Mouse (Mus musculus): ENCODE measurements around the gene Kmt2c.

The Kmt2c gene

DNA sequence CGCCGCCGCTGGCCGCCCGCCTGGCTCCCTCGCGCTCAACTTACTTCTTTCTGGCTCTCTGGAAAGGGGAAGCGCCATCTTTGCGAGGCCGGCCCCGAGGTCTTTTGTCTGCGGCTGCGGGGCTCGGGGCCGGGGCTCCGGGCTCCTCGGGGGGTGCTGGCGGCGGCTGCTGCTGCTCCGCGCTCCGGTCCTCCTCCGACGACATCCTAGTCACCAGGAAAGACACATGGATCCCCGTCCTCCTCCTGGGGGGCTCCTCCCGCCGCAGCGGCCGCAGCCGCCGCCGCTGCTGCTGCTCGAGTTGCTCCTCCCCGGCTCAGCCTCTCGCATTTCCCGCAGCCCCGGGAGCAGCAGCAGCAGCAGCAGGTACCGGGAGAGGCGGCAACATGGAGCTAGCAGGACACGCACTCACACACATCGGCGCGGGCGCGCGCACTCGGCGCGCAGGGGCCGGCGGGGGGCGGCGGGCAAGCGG lies at the start of gene Kmt2c:
Kmt2c (minus strand) TSS at position 438 of the 475 bp plus-strand sequence.
- peak; percentile 32 to 68 for DNase-seq (ENCODE audit: low spot score in 2 of 2)

DNA sequence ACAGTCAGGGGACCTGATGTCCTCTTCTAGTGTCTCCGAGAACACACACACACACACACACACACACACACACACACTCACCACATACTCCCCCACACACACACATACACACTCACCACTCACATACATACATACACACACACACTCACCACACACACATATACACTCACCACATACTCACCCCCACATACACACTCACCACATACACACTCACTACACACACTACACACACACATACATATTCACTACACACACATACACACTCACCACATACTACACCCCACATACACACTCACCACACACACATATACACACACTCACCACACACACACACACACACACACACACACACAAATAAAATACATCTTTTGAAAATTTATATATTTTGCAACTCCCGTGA lies 48.3 kb upstream of the Kmt2c start:
- DNase-seq (ENCODE audit: low spot score in 2 of 2): no peak

DNA sequence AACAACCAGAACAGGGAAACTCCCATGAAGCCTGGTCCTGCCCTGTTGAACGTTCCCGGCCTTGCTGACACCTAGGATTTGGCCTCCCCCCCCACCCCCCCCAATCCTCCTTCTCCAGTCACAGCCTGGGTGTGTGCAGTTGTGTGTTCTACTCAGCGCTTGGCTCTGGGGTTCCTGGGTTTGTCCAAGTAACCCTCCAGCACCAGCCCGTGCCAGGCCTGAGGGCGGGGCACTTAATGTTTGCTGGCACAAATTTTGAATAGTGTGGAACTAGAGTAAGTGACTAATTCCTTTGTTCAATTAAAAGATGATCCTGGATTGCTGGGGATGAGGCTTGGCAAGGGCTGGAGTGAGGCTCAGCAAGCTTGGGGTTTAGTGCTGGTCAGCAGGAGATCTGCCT lies 46.0 kb upstream of the Kmt2c start:
- DNase-seq (ENCODE audit: low spot score in 2 of 2): no peak

DNA sequence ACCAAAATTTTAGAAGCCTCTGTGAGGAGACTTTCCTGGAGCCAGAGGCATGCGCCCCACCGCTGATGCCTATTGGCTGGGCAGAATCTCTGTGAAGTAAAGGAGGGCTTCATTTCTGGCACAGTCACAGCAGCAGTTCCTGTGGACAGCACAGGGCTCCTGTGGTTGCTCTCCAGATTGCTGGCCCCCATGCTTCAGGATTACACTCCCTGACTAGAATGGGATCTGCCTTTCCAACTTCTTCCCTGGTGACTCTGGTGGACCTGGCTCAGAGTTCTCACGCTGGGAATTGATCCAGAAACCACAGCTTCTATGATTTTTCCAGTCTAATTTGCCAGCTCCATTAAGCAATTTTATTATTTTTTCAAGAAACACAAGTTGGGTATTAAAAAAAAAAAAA lies 45.5 kb upstream of the Kmt2c start:
- DNase-seq (ENCODE audit: low spot score in 2 of 2): no peak

DNA sequence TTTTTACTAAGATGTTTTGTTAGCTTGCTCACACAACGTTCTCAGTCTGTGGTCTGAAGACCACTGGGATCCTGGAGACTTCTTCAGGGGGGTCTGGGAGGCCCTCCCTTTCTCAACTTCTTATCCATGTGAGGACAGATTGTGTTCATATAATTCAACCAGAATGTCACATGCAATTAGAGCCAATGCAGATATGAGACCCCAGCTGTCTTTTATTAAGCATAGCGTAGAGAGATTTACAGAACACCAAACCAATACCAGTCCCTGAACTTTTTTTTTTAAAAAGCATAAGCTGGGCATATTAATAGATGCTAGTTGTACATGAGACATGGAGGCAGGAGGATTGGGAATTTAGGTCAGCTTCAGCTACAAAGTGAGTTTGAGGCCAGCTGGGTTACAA lies 43.1 kb upstream of the Kmt2c start:
- no peak for DNase-seq (ENCODE audit: low spot score in 2 of 2)

DNA sequence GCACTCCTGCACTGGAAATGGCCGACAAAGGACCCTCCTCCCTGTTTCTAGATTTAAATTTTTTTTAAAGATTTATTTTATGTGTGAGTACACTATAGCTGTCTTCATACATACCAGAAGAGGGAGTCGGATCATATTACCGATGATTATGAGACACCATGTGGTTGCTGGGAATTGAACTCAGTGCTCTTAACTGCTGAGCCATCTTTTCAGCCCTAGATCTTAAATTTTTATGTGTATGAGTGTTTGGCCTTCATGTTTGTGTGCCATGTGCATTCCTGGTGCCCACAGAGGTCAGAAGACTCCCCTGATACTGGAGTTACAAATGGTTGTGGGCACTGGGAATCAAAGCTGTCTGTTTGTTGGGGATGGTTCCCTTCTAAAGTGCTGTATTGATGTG lies 42.3 kb upstream of the Kmt2c start:
- no peak for DNase-seq (ENCODE audit: low spot score in 2 of 2)

DNA sequence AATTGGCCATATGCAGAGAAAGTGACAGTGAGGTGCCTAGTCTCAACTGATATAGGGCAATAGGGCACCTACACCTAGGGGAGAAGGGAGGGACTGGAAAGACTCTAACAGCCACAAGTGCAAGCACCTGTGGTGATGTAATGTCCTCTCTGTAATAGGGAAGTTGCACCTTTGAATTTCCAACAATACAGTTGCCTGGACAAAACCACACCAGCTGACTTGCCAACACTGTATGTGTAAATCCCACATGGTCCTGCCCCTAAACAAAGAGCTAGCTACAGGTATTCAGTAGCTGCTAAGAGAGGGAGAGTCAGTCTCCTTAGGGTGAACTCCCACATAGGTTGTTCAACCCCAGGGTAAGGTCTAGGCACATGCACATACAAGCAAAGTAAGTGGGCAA lies 41.8 kb upstream of the Kmt2c start:
- DNase-seq (ENCODE audit: low spot score in 2 of 2): no peak

DNA sequence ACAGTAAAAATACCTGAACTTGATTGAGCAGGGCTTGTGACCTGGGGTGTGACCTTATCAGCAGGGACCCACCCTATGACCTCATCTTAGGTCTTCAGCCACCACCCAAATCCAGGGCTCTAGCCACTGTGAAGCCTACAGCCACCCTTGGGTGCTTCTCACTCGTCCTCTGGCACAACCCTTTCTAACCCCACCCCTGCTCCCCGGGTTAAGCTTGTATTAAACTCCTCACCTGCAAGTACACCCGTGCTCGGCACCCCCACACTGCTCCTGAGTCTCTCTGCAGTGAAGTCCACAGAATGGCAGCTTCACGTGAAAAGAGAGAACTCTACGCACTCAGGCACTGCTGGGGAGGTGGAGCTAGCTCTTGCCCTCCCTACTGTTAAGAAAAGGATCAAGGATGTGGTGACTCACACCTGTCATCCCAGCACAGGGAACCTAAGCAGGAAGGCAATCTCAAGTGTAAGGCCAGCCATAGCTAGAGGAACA lies 38.4 kb upstream of the Kmt2c start:
- DNase-seq (ENCODE audit: low spot score in 2 of 2): no peak

DNA sequence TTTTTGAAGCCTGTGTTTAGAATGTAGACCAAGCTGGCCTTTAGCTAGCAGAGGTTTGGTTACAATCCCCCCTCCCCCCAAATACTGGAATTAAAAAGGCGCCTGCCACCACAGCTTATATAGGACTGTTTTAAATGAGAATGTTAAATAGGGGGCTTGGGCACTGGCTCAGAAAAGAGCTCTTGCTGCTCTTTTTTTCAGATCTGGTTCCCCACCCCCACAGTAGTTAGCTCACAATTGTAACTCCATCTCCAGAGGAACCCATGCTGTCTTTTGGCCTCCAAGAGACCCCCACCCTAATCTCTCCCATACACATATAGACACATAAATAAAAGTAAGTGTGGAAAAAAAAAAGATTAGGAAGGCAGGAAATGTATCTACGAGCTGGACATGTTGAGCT lies 37.9 kb upstream of the Kmt2c start:
- DNase-seq (ENCODE audit: low spot score in 2 of 2): no peak

DNA sequence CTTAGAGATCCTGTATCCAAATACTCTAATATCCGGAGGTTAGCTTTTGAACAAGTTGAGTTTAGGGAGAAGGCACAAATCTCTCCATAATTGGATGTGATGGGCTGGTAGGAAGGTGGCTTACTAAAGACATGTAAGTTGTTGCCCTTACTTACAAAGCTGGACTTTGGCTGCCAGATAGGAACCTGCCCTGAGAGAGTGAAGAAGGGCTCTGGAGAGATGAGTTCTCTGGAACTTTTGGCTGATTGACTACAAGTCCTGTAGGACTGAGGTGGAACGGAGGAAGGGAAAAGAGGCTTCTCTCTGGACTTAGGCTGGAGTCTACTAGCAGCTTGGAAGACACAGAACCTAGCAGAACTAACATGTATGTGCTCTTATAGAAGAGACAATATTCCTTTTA lies 37.0 kb upstream of the Kmt2c start:
- no peak for DNase-seq (ENCODE audit: low spot score in 2 of 2)

DNA sequence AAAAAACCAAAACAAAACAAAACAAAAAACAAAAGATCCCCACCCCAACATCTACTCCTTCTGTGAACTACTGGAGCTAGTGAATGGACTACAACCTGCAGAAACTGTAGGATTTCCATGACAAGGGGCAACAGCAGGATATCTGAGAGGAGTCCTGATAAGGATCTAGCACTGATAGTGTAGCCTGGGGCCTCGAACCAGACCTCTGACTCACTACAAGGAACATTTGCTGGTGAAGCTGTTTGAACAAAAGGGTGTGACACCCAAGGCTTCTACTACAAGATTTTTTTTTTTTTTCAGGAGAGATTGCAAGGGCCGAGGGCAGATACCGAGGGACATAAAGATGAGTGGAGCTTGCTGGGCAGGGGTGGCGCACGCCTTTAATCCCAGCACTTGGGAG lies 34.7 kb upstream of the Kmt2c start:
- no peak for DNase-seq (ENCODE audit: low spot score in 2 of 2)

DNA sequence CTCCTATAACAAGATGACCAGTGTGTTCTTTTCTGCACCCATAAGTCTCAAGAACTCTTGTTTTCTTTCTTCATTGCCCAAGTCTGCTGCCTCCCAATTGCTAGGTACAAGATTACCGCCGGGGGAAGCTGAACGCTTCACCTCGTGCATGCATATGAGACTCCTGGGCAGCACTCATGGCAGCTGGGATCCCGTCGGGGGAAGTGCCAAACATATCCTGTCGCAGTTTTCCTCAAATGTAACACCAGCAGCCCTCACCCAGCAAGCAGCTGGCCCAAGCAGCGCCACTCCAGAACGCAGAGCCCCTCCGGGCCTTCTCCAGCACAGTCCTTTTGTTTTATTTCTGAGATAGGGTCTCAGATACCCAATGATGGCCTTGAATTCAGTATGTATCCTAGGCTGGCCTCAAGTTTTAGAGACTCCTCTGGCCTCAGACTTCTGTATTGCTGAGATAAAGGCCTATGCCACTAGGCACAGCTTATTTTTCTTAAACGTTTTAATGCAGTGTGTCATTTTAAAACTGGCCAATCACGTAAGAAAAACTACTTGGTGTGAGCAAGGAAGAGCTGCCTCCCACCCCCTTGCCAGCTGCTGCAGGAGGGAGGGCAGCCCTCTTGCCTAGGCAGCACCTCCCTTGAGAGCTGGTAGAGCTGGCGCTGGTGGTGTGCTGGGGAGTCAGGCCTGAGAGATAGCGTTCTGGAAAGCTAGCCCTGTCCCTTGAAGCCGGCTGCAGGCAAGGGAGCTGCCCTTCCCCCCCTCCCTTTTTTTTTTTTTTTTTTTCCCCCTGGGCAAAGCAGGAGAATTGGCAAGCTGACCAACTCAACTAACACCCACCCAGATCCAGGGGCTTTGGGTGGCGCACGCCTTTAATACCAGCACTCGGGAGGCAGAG lies 33.9 kb upstream of the Kmt2c start:
- DNase-seq (ENCODE audit: low spot score in 2 of 2): peak in 1 of 2 experiments; percentile 7

DNA sequence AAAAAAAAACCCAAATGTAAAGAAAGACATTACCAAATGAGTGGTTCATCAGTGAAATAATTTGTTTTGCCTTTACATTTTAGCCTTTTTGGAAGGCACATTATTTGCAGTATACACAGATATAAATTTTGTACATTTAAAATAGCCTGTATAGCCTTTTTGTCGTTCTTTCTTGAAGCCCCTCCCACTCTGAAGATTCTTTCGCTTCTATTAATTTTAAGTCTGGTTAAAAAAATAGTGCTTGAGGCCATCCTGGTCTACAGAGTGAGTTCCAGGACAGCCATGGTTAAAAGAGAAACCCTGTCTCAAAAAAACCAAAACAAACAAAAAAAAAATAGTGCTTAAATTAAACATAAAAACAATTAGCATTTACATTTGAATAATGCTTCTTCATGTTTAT lies 32.0 kb upstream of the Kmt2c start:
- no peak for DNase-seq (ENCODE audit: low spot score in 2 of 2)

DNA sequence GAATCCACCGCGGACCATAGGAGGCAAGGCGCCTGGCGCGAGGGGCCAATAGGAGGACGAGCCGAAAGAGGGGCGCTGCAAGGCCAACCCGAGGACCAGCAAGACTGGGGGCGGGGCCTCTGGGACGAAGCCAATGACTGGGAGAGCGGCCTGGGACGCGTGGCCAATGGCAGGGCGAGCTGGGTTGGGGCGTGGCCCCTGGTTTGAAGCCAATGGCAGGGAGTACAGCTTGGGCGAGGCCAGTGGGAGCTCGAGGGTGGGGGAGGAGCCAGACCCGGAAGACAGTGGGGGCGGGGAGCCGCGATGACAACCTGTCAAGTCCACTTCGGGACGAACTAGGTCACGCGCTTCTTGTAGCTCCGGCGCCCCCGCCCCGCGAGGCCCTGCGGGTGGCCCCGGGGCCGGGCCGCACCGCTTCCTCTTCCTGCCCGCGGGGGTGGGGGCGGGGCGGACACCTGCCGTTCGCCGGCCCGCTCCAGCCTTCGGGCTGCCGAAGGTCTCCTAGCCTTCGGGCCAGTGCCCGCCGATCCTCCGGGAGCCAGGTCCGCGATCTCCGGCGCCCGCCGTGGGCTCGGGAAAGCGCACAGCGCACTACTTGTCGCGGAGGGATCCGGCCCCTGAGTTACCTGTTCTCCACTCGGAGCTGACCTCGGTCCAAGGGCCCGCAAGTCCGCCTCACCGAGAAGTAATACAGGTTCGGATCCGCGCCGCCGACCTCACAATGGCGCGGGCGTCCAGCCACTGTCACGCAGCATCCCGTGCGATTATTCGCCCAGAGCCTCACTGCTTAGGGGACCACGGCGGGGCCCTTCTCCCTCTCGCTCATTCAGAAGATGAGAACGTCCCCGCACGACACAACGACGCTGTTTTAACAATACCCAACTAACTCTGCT lies 31.2 kb upstream of the Kmt2c start:
- peak; percentile 97 to 99 for DNase-seq (ENCODE audit: low spot score in 2 of 2)

DNA sequence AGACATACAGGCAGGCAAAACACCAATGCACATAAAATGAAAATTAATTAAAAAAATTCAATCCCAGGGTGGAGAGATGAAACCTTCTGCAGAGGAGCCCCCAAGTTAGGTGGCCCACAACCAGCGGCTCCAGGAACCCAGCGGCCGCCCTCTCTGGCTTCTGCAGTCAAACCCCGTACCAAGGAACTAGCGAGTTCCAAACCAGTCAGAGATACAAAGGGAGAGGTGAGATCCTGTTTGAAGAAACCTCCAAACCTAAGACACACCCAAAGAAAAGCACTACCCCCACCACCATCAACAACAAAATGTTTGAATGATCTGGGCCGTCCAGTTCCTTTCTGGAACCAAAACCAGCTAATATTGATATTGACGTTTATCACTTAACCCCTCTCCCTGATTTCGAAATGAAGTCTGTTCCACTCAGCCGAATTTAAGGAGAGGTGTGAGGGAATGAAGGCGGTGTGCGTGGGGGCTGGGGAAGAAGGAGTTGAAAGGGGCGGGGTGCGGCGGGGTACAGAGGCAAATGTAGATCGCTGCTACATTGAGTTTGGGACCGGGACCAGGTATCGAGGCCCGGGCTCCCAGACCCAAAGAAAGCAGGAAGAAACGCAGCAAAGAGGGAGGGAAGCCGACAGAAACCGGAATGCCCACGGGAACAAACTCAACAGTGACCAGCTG lies 30.4 kb upstream of the Kmt2c start:
- DNase-seq (ENCODE audit: low spot score in 2 of 2): peak in 1 of 2 experiments; percentile 7

DNA sequence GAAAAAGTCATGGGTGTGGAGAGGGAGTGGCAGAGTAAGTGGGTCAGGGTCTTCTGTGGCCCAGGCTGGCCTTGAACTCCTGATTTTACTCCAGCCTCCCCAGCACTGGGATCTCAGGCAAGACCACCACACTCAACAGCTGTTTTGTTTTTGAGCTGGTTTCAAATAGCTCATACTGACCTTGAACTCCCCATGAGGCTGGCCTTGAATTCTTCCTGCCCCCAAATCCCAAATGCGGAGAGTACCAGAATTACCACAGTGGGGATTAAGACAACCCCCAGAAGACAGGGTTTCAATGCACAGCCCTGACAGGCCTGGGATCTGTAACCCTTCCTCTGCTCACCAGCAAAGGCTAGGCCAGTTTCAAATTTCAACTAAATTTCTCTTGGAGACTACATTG lies 29.4 kb upstream of the Kmt2c start:
- no peak for DNase-seq (ENCODE audit: low spot score in 2 of 2)

DNA sequence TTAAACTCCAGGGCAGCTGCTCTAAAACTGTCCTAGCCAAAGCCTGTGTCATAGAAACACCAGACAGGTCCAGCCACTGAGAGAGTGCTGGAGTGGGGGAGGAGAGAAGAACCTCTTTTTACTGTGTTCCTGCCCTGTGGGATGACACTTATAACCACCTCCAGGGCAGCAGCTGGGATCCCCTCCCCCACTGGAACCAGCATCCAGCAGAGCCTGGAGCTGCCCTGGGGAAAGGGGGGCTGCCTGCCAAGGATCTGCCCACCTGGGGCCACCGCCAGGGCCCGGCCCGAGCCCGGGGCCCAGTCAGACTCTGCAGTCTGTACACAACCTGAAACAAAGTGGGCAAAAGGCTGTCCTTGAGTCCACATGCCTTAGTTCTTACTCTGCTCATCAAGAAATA lies 28.3 kb upstream of the Kmt2c start:
- no peak for DNase-seq (ENCODE audit: low spot score in 2 of 2)

DNA sequence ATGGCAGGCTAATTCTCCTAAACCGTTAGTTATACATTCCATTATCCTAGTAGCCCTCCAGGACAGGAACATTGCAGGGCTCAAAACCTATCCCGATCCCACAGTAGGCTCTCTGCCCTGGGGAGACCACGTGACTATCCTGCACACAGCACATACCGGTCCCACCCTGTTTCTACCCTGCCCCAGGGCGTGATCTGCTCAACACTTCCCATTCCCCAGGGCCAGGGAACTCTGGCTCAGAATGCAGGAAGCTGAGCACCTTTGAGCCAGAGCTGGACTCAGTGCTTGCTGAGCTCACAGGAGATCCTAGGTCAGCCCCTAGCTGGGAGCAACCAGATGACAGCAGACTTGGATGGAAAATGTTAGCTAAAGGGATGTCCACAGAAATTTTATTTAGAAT lies 27.5 kb upstream of the Kmt2c start:
- DNase-seq (ENCODE audit: low spot score in 2 of 2): no peak

DNA sequence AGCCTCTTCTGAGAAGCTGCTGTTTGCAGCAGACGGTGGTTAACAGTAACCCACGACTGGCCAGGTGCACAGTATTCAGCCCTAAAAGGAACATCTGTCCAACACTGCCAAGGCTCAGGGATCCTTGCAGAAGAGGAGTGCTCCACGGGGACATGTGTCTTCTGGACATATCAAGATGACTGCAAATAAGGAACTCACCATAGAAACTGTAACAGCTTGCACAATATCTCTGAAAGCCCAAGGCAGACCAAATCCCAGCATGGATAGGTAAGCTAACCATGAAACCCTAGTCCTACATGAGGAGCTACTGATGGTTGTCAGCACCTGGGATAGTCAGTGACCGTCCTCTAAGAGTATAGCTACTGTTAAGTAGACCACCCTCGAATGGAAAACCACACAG lies 22.9 kb upstream of the Kmt2c start:
- DNase-seq (ENCODE audit: low spot score in 2 of 2): no peak

DNA sequence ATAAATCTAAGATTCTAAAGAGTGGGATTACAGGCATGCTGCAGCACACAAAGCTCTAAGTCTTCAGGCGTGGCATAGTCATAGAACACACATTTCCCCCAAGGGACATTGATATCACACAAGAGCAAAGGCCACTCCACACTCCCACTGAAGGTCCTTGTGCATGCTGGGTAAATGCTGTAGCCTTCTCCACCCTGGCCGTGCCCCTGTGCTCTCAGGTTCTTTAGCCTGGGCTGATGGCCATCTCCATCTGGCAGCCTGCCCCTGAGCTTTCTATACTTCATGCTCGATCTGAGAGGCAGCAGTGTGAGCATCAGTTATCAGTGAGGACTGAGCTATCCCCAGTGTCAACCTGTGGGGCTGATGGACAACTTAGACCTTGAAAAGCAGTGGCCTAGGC lies 21.2 kb upstream of the Kmt2c start:
- DNase-seq (ENCODE audit: low spot score in 2 of 2): no peak

DNA sequence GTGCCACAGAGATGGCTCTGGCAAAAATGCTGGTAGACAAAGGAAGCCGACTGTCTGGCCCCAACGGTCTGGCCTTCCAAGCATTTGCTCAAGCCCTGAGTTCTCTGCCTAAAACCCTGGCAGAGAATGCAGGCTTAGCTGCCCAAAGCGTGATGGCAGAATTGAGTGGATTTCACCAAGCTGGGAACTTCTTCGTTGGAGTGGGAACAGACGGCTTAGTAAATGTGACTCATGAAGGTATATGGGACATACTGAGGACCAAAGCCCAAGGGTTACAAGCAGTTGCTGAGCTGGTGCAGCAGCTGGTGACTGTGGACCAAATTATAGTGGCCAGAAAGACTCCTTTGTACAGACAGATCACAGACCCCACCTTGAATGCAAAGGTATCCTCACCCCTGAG lies 19.0 kb upstream of the Kmt2c start:
- DNase-seq (ENCODE audit: low spot score in 2 of 2): no peak

DNA sequence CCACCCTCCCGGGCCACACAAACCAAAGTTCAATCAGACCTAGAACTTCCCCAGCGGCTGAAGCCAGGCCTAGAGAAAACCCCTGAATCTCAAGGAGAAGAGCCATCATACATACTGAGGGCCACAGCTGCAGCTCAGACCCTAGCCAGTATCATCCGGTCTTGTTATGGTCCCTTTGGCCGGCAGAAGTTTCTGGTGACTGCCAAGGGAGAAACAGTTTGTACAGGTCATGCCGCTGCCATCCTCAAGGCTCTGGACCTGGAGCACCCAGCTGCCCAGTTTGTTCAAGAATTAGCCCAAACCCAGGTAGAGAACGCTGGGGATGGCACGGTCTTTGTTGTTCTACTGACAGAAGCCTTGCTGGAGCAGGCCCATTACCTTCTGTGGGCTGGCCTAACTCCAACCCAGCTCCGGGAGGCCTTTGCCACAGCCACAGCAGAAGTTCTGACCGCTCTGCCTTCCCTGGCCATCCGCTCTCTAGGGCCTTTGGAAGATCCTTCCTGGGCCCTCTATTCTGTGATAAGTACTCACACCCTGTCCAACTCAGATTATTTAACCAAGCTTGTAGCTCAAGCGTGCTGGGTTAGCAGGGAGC lies 17.8 kb upstream of the Kmt2c start:
- no peak for DNase-seq (ENCODE audit: low spot score in 2 of 2)

All from left cerebral cortex, adult 9 months (tissue).